Mouse (Mus musculus) testis, postnatal 14 days (tissue): ENCODE results near the gene Zdhhc4.
A peak's percentile ranks its signal among the peaks of the same experiment; 100 is the strongest.

ENCODE experiments used
- DNase-seq: peaks from one replicate; pipeline ENCODE4 v3.0.0; 2021; ENCODE audit warnings: low spot score

Gene Zdhhc4

GRCm38 (mm10) chr5:143333872-143334271 lies 4.8 kb upstream of the Zdhhc4 start:
- DNase-seq, result no peak

- DNase-seq, result no peak
Measured at GRCm38 (mm10) chr5:143317288-143317610, 11.8 kb downstream of the Zdhhc4 start.

GRCm38 (mm10) chr5:143316605-143317287 lies 12.3 kb downstream of the Zdhhc4 start:
- no peak for DNase-seq

GRCm38 (mm10) chr5:143315514-143315888 lies 13.6 kb downstream of the Zdhhc4 start:
- DNase-seq, result no peak

- DNase-seq, result peak; percentile 88
Measured at GRCm38 (mm10) chr5:143314730-143315513, 14.1 kb downstream of the Zdhhc4 start, which contains the start of gene E130309D02Rik. Gene E130309D02Rik, minus strand, starts transcription at chr5:143315360.

GRCm38 (mm10) chr5:143314183-143314729 lies 14.8 kb downstream of the Zdhhc4 start:
- DNase-seq, result no peak

GRCm38 (mm10) chr5:143311886-143312285 lies 17.2 kb downstream of the Zdhhc4 start:
- DNase-seq, result peak; percentile 81

- no peak for DNase-seq
Measured at GRCm38 (mm10) chr5:143309916-143310315, 19.1 kb downstream of the Zdhhc4 start.

GRCm38 (mm10) chr5:143308825-143309224 lies 20.2 kb downstream of the Zdhhc4 start:
- DNase-seq, result peak; percentile 55

- no peak for DNase-seq
Measured at GRCm38 (mm10) chr5:143304251-143304650, 24.8 kb downstream of the Zdhhc4 start.

- no peak for DNase-seq
Measured at GRCm38 (mm10) chr5:143301296-143301695, 27.8 kb downstream of the Zdhhc4 start.

- no peak for DNase-seq
Measured at GRCm38 (mm10) chr5:143299686-143300085, 29.4 kb downstream of the Zdhhc4 start.

GRCm38 (mm10) chr5:143298391-143298790 lies 30.7 kb downstream of the Zdhhc4 start:
- no peak for DNase-seq

GRCm38 (mm10) chr5:143297986-143298385 lies 31.1 kb downstream of the Zdhhc4 start:
- DNase-seq, result no peak

GRCm38 (mm10) chr5:143295330-143295729 lies 33.7 kb downstream of the Zdhhc4 start:
- no peak for DNase-seq

GRCm38 (mm10) chr5:143294862-143295261 lies 34.2 kb downstream of the Zdhhc4 start:
- no peak for DNase-seq

- DNase-seq, result no peak
Measured at GRCm38 (mm10) chr5:143293404-143293803, 35.7 kb downstream of the Zdhhc4 start, which contains the start of gene Zfp853. Gene Zfp853, minus strand, starts transcription at chr5:143293623.

GRCm38 (mm10) chr5:143292879-143293278 lies 36.2 kb downstream of the Zdhhc4 start:
- no peak for DNase-seq

- DNase-seq, result no peak
Measured at GRCm38 (mm10) chr5:143289299-143289698, 39.8 kb downstream of the Zdhhc4 start.

- no peak for DNase-seq
Measured at GRCm38 (mm10) chr5:143288378-143288911, 40.6 kb downstream of the Zdhhc4 start.

- DNase-seq, result no peak
Measured at GRCm38 (mm10) chr5:143287774-143288328, 41.2 kb downstream of the Zdhhc4 start.

- DNase-seq, result no peak
Measured at GRCm38 (mm10) chr5:143284762-143285161, 44.3 kb downstream of the Zdhhc4 start.

- no peak for DNase-seq
Measured at GRCm38 (mm10) chr5:143279247-143279646, 49.8 kb downstream of the Zdhhc4 start.
